Mouse (Mus musculus): Measurements from ENCODE around the gene Ltbp1. TPM values are rescaled to one million over a fixed set of nuclear protein-coding genes. Genes with fewer than 3 reads are reported as not detected.

Gene Ltbp1
- total RNA-seq, 1 experiment from 2014 or later = 11.0 TPM

- DNase-seq = peak; percentile 44
Observed at GRCm38 (mm10) chr17:75005685-75006680, 615 bp downstream of the Ltbp1 start.

GRCm38 (mm10) chr17:75010955-75011354 lies 5.6 kb downstream of the Ltbp1 start:
- no peak for DNase-seq

- no peak for DNase-seq
Observed at GRCm38 (mm10) chr17:75013211-75013610, 7.8 kb downstream of the Ltbp1 start.

GRCm38 (mm10) chr17:75013868-75014267 lies 8.5 kb downstream of the Ltbp1 start:
- no peak for DNase-seq

DNA sequence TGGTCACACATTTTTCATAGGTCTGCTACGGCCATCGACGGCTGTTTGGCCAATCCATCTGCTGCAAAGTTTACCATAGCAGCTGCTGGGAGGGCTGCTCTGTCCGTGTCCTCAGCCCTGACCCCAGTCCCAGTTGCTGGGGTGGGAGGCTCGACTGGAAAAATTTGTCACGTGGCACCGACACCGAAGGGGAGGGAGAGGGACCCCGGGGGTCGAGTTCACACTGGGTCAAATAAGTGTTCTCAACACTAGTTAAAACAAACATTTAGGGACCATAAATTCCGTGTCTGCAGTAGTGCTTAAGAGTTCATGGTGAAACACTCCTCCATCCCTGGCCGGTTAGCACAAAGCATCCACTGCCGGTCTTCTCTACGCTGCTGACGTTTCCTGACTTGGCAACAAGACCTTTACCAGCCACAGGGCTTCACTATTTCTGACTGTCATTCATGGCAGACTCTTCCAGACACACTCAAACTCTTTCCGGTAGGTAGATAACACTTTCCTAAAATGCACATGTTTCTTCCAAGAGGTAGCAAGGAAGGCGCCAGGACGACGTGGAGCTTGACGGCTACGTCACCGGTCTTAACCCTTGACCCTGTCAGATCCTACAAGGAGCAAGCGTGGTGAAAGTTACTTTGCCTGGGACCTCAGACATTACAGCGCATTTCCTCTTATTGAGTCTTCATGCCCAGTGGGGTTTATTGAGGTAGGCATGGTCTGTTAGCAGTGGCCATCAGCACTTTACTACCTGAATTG lies 9.4 kb downstream of the Ltbp1 start:
- DNase-seq = no peak

DNA sequence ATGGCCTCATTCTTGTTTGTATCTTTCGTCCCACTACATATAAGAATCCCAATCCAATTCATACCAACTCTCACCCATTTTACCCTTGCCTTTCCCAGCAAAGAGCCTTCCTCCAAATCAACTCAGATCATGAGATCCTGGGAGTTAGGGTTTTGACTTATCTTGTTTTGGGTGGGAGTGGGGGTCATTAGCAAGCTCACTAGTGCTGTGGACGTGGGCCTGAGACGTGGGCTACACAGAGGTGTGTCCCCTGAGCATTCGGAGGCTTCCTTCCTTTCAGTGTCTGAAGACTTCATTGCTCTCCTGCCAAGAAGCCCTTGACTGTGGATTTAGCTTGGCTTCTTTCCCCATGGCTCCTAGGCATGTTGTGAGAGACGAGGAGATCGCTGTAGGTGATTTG lies 10.2 kb downstream of the Ltbp1 start:
- DNase-seq = no peak

DNA sequence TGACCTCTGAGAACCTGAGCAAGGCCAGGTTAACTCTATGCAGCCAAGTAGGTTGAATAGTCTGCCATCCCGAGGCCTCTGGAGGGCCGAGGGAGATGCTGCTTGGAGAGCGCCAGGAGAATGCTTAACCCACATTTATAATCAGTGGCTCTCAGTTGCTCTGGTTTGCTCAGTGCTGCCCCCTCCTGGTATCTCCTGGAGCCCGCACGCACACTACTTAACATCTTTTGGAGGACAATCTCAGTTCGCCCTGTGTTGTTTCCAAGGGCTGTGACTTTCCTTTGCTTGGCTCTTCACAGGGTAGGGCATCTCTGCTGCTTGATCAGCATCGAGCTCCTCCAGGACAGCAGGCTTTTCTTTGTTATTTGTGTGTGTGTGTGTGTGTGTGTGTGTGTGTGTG lies 12.1 kb downstream of the Ltbp1 start:
- peak; percentile 34 for DNase-seq

GRCm38 (mm10) chr17:75018142-75018541 lies 12.8 kb downstream of the Ltbp1 start:
- no peak for DNase-seq

DNA sequence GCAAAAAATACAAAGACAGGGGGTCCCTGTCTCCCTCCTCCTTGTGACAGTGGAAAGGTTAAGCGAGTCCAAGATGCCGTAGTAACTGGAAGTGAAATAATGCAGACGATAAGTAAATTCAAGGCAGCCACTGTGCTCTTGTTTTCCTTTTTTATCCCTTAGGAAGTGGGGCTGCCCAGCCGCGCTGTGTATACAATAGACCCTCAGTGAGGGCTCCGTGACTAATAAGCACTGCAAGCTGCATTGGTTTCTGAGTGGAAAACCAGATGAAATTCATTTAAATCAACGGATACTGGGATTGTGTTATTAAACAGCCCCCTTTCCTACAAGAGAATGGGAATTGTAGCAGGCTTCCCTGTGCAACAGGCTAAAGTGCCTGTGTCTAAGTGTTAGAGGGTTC lies 14.7 kb downstream of the Ltbp1 start:
- DNase-seq = no peak

- DNase-seq = no peak
Observed at GRCm38 (mm10) chr17:75020619-75021018, 15.3 kb downstream of the Ltbp1 start.

DNA sequence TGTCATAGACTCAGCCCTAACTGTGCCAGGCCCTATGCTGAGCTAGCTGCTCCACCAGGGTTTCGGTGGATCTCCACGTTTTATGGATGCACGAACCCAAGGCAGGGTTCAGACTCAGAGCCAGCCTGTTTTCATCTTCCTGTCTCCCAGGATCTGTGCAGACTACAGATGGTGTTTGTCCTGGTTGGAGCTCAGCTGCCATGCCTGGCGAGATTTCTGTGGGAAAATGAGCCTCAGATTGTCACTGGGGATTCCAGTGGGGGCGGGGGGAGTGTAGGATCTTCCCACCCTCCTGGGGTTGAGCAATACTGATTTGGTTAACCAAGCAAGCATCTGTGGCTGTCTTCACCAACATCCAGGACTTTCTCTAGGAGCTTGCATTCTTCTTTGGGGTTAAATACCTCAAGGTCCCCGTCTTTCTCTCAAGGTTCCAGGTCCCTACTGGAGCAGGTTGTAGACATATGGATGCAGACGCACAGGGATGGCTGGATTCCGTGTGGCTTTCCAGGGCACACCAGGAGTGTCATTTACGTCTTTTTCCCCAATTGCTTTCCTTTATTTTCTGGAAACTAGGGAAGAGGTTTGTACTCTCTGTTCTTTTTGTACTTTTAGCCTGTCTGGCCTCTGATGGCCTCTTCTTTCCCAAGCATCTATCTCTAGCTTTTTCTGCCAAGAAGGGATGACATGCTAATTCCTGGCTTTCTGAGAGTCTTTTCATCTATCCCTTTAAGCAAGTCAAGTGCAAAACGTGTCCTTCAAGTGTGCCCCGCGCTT lies 22.2 kb downstream of the Ltbp1 start:
- DNase-seq = no peak

GRCm38 (mm10) chr17:75033356-75033755 lies 28.0 kb downstream of the Ltbp1 start:
- no peak for DNase-seq

DNA sequence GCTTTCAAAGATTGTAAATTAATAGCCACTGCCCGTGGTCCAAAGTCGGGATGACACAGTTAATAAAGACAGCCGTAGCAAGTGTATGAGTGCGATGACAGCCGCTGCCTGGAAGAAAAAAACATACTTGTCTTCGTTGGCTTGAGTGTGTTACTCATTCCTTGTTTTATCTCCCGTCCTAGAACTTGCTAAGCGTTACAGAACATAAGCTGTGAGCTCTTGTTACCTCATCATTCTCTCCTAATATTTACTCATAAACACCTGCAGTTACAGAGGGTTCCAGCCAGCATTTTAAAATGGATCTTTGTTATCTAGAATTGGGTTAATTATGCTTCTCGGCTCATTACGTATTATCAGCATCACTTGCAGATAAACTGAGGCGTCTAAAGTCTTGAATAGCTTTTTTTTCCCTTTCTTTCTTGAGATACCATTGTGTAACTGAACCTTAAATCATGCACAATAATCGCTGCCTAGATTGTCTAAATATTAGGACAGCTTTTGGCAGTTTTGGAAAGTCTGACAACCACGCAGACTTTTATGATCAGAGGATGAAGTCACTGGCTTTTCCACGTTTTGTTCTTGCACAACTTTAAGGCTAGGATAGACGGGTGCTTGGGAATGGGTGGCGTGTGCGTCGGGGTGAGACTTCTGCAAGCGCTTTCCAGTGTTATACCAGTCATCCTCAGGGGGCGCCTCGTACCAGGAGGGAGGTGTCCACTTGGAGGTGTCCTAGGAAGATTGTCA lies 28.7 kb downstream of the Ltbp1 start:
- no peak for DNase-seq

- DNase-seq = no peak
Observed at GRCm38 (mm10) chr17:75036881-75037280, 31.5 kb downstream of the Ltbp1 start.

GRCm38 (mm10) chr17:75039017-75039416 lies 33.6 kb downstream of the Ltbp1 start:
- DNase-seq = no peak

DNA sequence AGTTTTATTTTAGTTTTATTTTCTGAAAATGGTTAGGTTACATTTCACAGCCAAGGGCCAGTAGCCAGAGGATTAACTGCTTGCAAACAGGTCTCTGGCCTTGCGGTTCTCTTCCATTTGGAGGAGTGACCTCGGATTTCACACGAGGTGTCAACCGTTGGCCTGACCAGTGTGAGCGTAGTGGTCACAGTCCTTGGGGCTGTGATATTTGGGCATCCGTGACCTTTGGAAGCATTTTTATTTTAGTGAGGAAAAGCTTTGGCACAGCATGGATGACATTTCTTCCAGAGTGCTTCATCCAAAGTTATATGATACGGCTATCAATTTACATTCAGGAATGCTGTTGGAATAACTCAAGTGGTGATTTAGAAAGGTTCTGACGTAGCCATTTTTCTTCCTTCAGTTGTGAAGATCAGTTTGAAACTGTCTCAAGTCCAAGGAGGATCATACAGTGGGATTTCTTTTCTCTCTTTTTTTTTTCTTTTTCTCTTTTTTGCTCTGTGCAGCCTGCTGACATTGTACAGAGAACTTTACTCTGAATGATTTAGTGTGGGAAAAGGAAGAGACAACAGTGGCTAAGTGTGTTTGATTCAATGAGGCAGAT lies 44.1 kb downstream of the Ltbp1 start:
- DNase-seq = peak; percentile 12

DNA sequence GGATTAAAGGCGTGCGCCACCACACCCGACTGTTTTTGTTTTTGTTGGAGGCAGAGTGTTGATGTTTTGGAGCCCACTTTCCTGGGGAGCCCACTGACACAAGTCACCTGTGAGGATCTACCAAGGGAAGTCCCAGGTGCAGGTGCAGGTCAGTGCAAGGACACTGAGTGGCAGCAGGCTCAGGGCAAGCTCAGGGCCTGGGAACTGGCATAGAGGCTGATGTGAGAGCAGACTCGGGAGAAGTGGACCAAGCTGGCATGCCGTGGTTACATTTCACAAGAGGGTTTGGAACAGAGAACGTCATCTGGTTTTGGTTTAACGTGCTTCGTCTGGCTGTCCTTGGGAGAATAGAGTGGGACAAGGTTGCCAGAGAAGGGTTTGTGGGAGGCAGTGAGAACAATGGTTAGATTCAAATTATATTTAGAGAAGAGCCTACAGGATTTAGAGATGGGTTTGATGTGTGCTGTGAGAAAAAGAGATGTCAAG lies 46.1 kb downstream of the Ltbp1 start:
- DNase-seq = no peak

DNA sequence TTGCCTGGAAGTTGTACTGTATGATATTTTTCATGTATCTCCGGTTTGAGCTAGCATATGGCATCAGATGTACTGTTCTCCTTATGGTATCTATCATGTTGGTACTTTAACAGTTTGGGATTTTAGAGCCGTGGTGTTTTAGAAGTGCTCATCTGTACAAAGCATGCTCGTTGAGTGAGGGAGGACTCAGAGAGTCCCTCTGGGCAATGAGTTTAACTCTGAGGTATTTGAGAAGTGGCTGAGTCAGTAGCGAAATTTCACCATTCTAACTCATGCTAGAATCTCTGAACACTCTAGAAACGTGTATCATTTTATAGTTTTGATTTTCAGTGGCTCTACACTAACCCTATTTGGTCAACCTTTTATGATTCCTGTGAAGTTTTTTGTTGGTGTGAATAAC lies 49.9 kb downstream of the Ltbp1 start:
- DNase-seq = no peak

GRCm38 (mm10) chr17:75055961-75056360 lies 50.6 kb downstream of the Ltbp1 start:
- DNase-seq = no peak

DNA sequence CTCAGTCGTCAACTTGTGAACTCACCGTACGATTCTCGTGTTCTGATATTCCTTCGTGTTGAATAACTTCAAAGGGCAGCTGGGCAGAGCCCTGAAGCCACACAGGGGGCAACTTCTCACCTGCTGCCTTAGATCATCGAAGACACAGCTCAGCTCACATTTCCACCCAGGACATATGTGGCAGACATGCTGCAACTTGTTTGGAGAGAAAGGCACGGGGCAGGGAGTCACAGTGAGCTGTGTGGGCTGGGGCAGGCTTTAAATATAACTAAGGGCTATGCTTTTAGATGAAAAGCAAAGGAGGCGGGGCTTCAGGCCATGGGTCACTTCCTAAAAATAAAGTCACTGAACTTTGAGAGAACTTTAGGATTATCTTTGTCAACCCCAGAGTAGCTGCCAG lies 51.3 kb downstream of the Ltbp1 start:
- DNase-seq = no peak

DNA sequence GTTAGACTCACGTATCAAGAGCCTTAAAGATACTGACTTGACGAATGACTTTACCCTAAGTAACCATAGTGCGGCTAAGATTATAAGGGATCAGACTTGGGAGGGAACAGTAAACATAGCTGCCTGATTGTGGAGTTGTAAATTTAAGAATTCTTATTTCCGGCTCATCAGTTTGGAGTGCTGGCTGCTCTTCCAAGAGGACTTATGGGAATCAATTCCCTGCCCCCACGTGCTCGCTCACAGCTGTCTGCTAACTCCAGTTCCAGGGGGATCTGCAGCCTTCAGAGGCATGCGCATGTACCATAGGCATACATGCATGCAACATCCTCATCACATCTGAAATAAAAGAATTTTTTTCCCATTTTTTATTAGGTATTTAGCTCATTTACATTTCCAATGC lies 61.0 kb downstream of the Ltbp1 start:
- no peak for DNase-seq
